Mouse (Mus musculus) G1E (cell line): ENCODE results near the gene Rapgef3. TPM values are rescaled to one million over a fixed set of nuclear protein-coding genes. Genes with fewer than 3 reads are reported as not detected.

Experiments
- ATAC-seq: 2 replicates; pipeline ENCODE4 v1.8.0; 2016; ENCODE audit warnings: mild to moderate bottlenecking; ENCODE audit not compliant: insufficient number of reproducible peaks, poor library complexity, low FRiP score, severe bottlenecking; ENCODE audit errors: extremely low read depth
- DNase-seq: peaks from one replicate; pipeline ENCODE4 v3.0.0; 2012; ENCODE audit warnings: low spot score
- H3K27me3 ChIP-seq: 2 replicates; pipeline ENCODE4 v1.6.1; 2012; ENCODE audit warnings: mild to moderate bottlenecking, low read length, inconsistent platforms; ENCODE audit not compliant: insufficient read depth
- H3K36me3 ChIP-seq: replicated peaks from 2 replicates; pipeline ENCODE3; 2012; ENCODE audit warnings: mild to moderate bottlenecking, inconsistent platforms
- H3K4me1 ChIP-seq: 2 replicates; pipeline ENCODE4 v1.6.1; 2012; ENCODE audit warnings: low read depth, low read length, inconsistent platforms, mixed read lengths; ENCODE audit not compliant: insufficient read depth
- H3K4me3 ChIP-seq: 2 replicates; pipeline ENCODE4 v1.5.1; 2012; ENCODE audit warnings: low read depth, mild to moderate bottlenecking, inconsistent platforms, low read length, moderate library complexity, mixed read lengths
- H3K9me3 ChIP-seq: replicated peaks from 2 replicates; pipeline ENCODE4 v1.6.1; 2012; ENCODE audit warnings: inconsistent platforms
- CTCF ChIP-seq: IDR thresholded peaks from 2 replicates; pipeline ENCODE4 v1.5.1; 2012; ENCODE audit warnings: low read depth, low read length, inconsistent platforms, mixed read lengths
- GATA1 ChIP-seq: IDR thresholded peaks from 2 replicates; pipeline ENCODE4 v1.6.1; 2012; ENCODE audit warnings: borderline replicate concordance, low read length, inconsistent platforms, mixed read lengths
- GATA2 ChIP-seq: IDR thresholded peaks from 2 replicates; pipeline ENCODE4 v1.6.1; 2012; ENCODE audit warnings: low read depth, low read length, inconsistent platforms, borderline replicate concordance
- POLR2AphosphoS5 ChIP-seq: IDR thresholded peaks from 2 replicates; pipeline ENCODE4 v1.6.1; 2012; ENCODE audit warnings: low read depth, low read length, inconsistent platforms; ENCODE audit not compliant: insufficient replicate concordance
- TAL1 ChIP-seq: conservative IDR thresholded peaks from 2 replicates; pipeline ENCODE4 v1.6.1; 2012; ENCODE audit warnings: low read depth, low read length, inconsistent platforms, mixed read lengths
- polyA plus RNA-seq: library from polyadenylated mRNA; stranded (reverse); fragments of >175 nt; gene quantifications from 2 replicates; pipeline ENCODE4 v1.2.3, GENCODE M21; 2012
- total RNA-seq, 2 experiments: library from RNA; stranded (forward) in 1 of 2; stranded (reverse) in 1 of 2; fragments of 200-1000 nt in 1 of 2; fragments of >200 nt in 1 of 2; fragmentation: Nextera tagmentation in 1 of 2; gene quantifications; 2 replicates each; pipeline ENCODE4 v1.2.3; 2014 to 2017

Gene Rapgef3
- total and polyA plus RNA-seq, 3 experiments = 0.05 to 0.23 TPM; not detected in 1

DNA sequence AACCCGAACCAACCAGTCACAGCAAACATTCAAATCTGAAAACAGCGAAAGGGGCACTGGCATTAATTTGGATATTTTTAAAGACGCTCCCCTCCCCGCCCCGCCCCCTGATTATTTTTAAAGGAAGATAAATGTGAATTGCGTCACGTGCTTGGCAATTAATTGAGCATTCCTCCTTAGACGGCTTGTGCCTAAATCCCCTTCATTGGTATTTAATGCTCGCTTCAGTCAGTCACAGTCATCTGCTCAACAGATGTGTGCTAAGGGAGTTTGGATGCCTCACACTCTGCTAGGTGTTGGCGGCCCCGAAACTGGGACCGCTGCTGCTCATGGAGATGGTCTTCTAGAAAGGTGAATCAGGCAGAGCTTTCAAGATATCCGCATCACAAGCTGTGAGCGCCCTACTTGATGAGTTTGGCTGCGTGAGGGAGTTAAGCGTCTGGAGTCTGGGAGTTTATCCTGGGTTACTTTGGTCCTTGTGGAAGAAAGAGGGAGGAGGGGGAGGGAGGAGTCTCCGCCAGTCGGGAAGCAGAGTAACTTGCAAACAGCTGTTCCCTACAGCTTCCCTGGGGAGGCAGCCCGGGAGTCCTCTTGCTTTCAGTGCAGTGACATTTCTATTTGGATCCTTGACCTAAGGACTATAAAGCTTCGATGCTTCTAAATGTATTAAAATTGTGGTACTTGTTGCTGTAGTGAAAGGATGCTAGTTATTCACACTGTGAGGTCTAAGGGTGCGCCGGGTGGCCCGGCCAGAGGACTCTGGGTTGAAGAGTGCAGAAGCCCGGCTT lies 14.4 kb upstream of the Rapgef3 start:
- H3K36me3 ChIP-seq = peaks cover 16% of the 10 kb centered on the region
- H3K9me3 ChIP-seq = no peaks in the 10 kb centered on the region
- peaks cover 8% of the 10 kb centered on the region; the same call in 1 of the 2 replicates for H3K27me3 ChIP-seq
- ATAC-seq (no peak), DNase-seq (no peak)
- H3K4me1 ChIP-seq = peaks cover 33% of the 10 kb centered on the region
- TF ChIP-seq CTCF (no peak), GATA1 (no peak), TAL1 (no peak), GATA2 (no peak), POLR2AphosphoS5 (no peak)
- peak overlapping the region; percentile 34; the same call in 1 of the 2 replicates for H3K4me3 ChIP-seq

DNA sequence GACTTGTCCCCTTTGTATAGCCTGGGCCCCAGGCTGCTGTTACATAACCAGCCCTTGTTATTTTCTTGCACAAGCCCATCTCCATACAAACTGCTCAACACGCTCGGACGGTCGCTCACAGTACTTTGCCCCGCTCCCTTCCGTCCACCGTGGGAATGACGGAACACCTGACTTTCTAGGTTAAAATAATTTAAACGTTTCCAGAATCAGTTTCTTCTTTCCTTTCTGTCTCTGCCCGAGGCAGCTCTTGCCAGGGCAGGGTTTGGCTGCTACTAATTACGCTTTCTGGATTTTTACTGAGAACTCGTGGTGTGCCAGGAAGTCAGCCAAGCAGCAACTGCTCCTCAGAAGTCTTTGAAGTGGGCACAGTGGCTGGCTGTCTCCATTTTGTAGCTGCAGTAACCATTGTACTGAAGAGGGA lies 12.8 kb upstream of the Rapgef3 start:
- Histone ChIP-seq H3K4me1 (peaks cover 20% of the 10 kb centered on the region), H3K4me3 (no peak overlapping the region), H3K9me3 (no peaks in the 10 kb centered on the region), H3K36me3 (peaks cover under 1% of the 10 kb centered on the region), H3K27me3 (peaks cover 10% of the 10 kb centered on the region)
- ATAC-seq (no peak), DNase-seq (no peak)
- TF ChIP-seq GATA1 = no peak
- no peak for TF ChIP-seq GATA2
- TF ChIP-seq POLR2AphosphoS5 = no peak
- no peak for TF ChIP-seq TAL1
- no peak for TF ChIP-seq CTCF

DNA sequence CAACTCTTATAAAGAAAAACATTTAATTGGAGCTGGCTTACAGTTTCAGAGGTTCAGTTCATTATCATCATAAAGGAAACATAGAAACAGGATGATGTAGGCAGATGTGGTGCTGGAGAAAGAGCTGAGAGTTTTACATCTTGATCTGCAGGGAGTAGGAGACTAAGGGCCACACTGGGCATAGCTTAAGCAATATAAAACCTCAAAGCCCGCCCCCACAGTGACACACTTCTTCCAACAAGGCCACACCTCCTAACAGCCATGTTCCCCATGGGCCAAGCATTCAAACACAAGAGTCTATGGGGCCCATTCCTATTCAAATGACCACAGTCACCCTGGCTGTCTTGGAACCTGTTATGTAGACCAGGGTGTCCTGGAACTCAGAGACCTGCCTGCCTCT lies 11.8 kb upstream of the Rapgef3 start:
- ATAC-seq = no peak
- Histone ChIP-seq H3K36me3 (no peaks in the 10 kb centered on the region), H3K4me1 (peaks cover 15% of the 10 kb centered on the region), H3K4me3 (no peak overlapping the region), H3K9me3 (no peaks in the 10 kb centered on the region), H3K27me3 (peaks cover 19% of the 10 kb centered on the region)
- no peak for DNase-seq
- TF ChIP-seq TAL1 = no peak
- TF ChIP-seq GATA1 = no peak
- no peak for TF ChIP-seq POLR2AphosphoS5
- TF ChIP-seq GATA2 = no peak
- no peak for TF ChIP-seq CTCF

DNA sequence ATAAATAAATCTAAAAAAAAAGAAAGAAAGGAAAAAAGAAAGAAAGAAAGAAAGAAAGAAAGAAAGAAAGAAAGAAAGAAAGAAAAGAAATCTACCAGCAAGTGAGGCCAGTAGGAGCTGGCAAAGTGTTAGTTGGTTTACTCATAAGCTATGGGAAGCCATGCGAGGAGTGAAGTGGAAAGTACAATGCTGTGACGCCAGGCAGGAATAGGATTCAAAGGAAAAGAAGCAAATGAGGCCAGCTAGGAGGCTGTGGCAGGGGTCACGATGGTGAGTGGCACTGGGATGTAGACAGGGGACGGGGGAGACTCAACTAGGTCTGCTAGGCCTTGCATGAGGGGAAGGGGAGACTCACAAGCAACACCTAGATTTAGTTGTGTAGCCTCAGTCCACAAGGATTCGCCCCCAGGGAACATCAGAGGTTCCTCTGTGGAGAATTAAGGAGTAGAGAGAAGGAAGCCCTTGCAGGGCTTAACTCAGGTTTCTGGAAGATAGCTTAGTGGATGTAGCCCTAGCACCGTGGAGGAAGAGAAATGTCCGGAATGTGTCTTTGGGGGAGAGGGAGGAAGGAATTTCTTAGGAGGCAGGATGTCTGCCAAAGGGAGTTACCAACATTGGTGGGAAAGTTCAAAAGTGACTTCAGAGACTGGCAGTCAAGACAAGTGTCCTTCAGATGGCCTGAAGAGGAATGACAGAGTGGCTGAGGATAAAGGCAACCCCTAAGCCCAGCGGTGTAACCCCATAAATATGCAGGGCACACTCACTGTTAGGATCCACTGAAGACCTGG lies 10.7 kb upstream of the Rapgef3 start, which contains the start of gene Slc48a1:
Gene Slc48a1 (plus strand): TSS at position 210 of the 788 bp plus-strand sequence.
- ATAC-seq = no peak
- Histone ChIP-seq H3K4me3 (no peak within 1 kb of the TSS), H3K9me3 (no peaks in the 10 kb centered on the region), H3K27me3 (peaks cover 25% of the 10 kb centered on the region), H3K36me3 (no peaks in the 10 kb centered on the region), H3K4me1 (peaks cover 19% of the 10 kb centered on the region)
- no peak for DNase-seq
- TF ChIP-seq TAL1 (no peak), GATA1 (no peak), CTCF (no peak), POLR2AphosphoS5 (no peak), GATA2 (no peak)

DNA sequence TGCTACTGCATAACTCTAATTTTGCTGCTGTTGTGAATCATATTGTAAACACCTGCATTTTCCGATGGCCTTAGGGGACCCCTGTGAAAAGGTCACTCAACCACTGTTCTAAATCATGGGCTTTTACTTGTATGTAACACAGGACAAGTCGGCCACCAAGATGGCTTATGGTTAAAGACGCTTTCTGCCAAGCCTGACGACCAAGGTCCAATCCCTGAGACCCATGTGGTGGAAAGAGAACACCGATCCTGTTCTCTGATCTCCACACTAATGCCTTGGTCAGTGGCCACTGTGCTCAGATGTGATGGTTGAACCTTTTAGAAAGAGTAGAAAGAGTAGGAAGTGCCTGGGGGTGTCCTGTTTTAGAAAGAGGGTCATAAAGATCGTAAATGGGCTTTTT lies 9.1 kb upstream of the Rapgef3 start:
- Histone ChIP-seq H3K4me1 (peaks cover 6% of the 10 kb centered on the region), H3K9me3 (no peaks in the 10 kb centered on the region), H3K4me3 (no peak overlapping the region), H3K36me3 (no peaks in the 10 kb centered on the region), H3K27me3 (peaks cover 41% of the 10 kb centered on the region)
- TF ChIP-seq GATA1 (no peak), TAL1 (no peak)
- DNase-seq (no peak), ATAC-seq (no peak)

DNA sequence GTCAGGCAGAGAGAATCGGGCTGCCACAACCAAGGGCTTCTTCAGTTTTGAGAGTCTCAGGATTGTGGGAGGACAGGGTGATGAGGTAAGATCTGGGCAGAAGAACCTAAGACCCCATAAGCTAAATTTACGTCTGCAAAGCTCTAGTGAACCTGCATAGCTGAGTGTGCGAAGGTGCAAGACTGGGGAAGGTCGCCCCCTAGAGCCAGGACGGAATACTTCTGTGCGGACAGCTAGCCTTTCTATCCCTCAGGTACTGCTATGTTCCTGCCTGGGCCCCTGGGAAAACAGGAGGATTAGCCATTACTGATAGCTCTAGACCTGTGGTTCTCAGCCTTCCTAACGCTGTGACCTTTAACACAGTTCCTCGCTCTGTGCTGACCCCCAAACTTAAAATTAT lies 8.7 kb upstream of the Rapgef3 start:
- DNase-seq = peak; percentile 55
- peaks cover 6% of the 10 kb centered on the region for H3K4me1 ChIP-seq
- peaks cover 43% of the 10 kb centered on the region for H3K27me3 ChIP-seq
- no peaks in the 10 kb centered on the region for H3K36me3 ChIP-seq
- H3K4me3 ChIP-seq = no peak overlapping the region
- ATAC-seq = peak; percentile 65; the same call in 1 of the 2 replicates
- H3K9me3 ChIP-seq = no peaks in the 10 kb centered on the region
- TF ChIP-seq TAL1 = no peak
- no peak for TF ChIP-seq GATA2
- peak; percentile 65; the same call in 1 of the 2 replicates for TF ChIP-seq CTCF
- no peak for TF ChIP-seq GATA1

DNA sequence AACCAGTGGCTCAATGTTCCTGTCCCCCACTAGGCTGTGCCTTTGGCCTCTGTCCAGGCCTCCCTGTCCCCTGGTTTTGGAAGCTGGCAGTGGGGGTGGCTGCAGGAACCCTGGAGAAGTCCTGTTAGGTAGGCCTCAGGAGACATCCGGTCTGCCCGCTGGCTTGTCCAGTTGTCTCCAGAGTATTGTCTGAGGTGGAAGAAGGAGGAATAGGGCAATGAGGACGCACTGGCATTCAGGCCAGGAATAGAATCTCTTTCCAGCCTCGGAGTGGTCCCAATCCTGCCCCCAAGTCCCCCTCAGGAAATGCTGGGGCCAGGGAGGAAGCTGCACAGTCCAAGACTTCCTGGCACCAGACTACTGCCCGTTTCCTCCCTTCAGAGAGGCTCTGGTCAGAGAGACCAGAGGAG lies 6.2 kb upstream of the Rapgef3 start:
- peaks cover 68% of the 10 kb centered on the region for H3K27me3 ChIP-seq
- TF ChIP-seq GATA1 = no peak
- no peak for TF ChIP-seq POLR2AphosphoS5
- TF ChIP-seq TAL1 = no peak
- TF ChIP-seq GATA2 = no peak
- no peak for TF ChIP-seq CTCF
- no peak for DNase-seq
- no peak for ATAC-seq
- H3K36me3 ChIP-seq = no peaks in the 10 kb centered on the region
- no peaks in the 10 kb centered on the region for H3K9me3 ChIP-seq
- H3K4me1 ChIP-seq = peaks cover 6% of the 10 kb centered on the region
- no peak overlapping the region for H3K4me3 ChIP-seq
